Mouse (Mus musculus) embryonic facial prominence, embryonic 14.5 days (tissue): ENCODE results near the gene Lgsn. TPM values are rescaled to one million over a fixed set of nuclear protein-coding genes. Genes with fewer than 3 reads are reported as not detected.

Source experiments
- ATAC-seq: fragments of 200-750 bp; cut with Nextera tagmentation; 2 replicates; pipeline ENCODE4 v1.8.0; 2017; ENCODE audit warnings: low read depth, moderate number of reproducible peaks, moderate TSS enrichment
- DNase-seq: peaks from one replicate; pipeline ENCODE4 v3.0.0-alpha.2; 2015; ENCODE audit warnings: low spot score
- H3K27ac ChIP-seq: fragments of 300-500 bp; sonication (generic); replicated peaks from 2 replicates; pipeline ENCODE4 v1.5.1; 2014; ENCODE audit warnings: low read depth, mild to moderate bottlenecking, low read length, moderate library complexity
- H3K27me3 ChIP-seq: fragments of 300-500 bp; sonication (generic); replicated peaks from 2 replicates; pipeline ENCODE4 v1.6.1; 2014; ENCODE audit warnings: low read length; ENCODE audit not compliant: control insufficient read depth, insufficient read depth
- H3K36me3 ChIP-seq: fragments of 300-500 bp; sonication (generic); 2 replicates; pipeline ENCODE4 v1.6.1; 2014; ENCODE audit warnings: low read length, mixed read lengths; ENCODE audit not compliant: control insufficient read depth, insufficient read depth
- H3K4me1 ChIP-seq: fragments of 300-500 bp; sonication (generic); 2 replicates; pipeline ENCODE4 v1.6.1; 2014; ENCODE audit warnings: antibody characterized with exemption, low read length; ENCODE audit not compliant: control insufficient read depth, insufficient read depth
- H3K4me2 ChIP-seq: fragments of 300-500 bp; sonication (generic); 2 replicates; pipeline ENCODE4 v1.6.1; 2014; ENCODE audit warnings: low read depth, mild to moderate bottlenecking, low read length, moderate library complexity, mixed read lengths
- H3K4me3 ChIP-seq: fragments of 300-500 bp; sonication (generic); 2 replicates; pipeline ENCODE4 v1.5.1; 2014; ENCODE audit warnings: low read depth, mild to moderate bottlenecking, low read length
- H3K9ac ChIP-seq: fragments of 300-500 bp; sonication (generic); 2 replicates; pipeline ENCODE4 v1.6.1; 2014; ENCODE audit warnings: low read depth, mild to moderate bottlenecking, low read length, moderate library complexity, mixed read lengths
- H3K9me3 ChIP-seq: fragments of 300-500 bp; sonication (generic); 2 replicates; pipeline ENCODE4 v1.6.1; 2016; ENCODE audit warnings: low read length; ENCODE audit not compliant: control insufficient read depth
- WGBS: fragments of 180-500 bp; shearing (Covaris S2); extraction: QIAGEN DNeasy Blood & Tissue Kit; methylation state at CpG from one replicate; pipeline ENCODE4 v1.1.7; 2014; 5-methylcytosine and 5-hydroxymethylcytosine counted together
- polyA plus RNA-seq: library from polyadenylated mRNA; unstranded; fragments of >200 nt; fragmentation: Nextera tagmentation; extraction: Ambion mirVana; gene quantifications from 2 replicates; pipeline ENCODE4 v1.2.1, GENCODE M21; 2014

Lgsn gene
- polyA plus RNA-seq, 1 experiment from 2014 or later: not detected

DNA sequence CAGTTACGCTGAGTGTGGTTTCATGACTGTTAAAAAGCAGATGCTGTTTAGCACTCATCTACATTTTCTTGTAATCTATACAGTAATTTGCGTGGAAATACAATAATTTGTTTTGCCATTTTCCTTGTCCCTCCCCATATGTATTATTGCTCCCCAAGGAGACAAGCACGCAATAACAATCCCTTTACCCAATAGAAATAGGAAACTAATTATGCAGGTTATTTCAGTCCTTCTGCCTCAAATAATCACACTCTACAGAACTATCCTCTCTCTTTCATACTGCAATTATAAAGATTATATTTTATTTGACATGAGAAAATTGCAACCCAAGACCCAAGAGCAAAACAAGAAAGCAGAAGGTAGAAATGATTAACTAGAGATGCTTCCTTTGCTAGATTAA lies 20.8 kb downstream of the Lgsn start:
- H3K4me3 ChIP-seq: no peak overlapping the region
- H3K4me1 ChIP-seq: no peaks in the 10 kb centered on the region
- H3K4me2 ChIP-seq: no peak overlapping the region
- no peaks in the 10 kb centered on the region for H3K27me3 ChIP-seq
- ATAC-seq: no peak
- WGBS: 85% methylated on average over 3 of the region's 3 CpGs
- no peak overlapping the region for H3K27ac ChIP-seq
- H3K9ac ChIP-seq: no peak overlapping the region
- no peaks in the 10 kb centered on the region for H3K9me3 ChIP-seq
- no peak for DNase-seq
- no peaks in the 10 kb centered on the region for H3K36me3 ChIP-seq

- Histone ChIP-seq H3K4me3 (no peak overlapping the region), H3K36me3 (no peaks in the 10 kb centered on the region), H3K27ac (no peak overlapping the region), H3K9me3 (no peaks in the 10 kb centered on the region), H3K27me3 (no peaks in the 10 kb centered on the region), H3K4me1 (no peaks in the 10 kb centered on the region), H3K9ac (no peak overlapping the region), H3K4me2 (no peak overlapping the region)
- DNase-seq (no peak), ATAC-seq (no peak)
- 90% methylated on average over 10 of the region's 10 CpGs for WGBS
Observed at GRCm38 (mm10) chr1:31203771-31204170, 27.6 kb downstream of the Lgsn start.

DNA sequence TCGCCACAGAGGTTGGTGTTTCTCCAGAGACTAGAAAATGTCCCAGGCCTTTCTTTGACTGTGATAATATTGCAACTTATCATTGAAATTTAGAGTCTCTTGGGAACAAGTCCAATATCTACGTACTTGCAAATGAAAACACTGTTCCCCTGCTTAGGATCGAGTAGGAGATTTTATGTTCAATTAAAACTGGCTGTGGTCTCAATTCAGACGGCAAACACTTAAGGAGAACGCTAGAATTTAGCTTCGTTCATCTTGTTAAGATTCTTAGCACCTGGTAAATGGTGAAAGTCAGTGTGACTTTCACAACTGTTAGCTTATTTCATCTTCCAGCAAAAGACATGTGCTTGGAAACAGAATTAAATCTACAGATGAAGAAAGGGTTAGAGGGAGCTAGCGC lies 29.1 kb downstream of the Lgsn start:
- no peak for ATAC-seq
- Histone ChIP-seq H3K9ac (no peak overlapping the region), H3K4me2 (no peak overlapping the region), H3K9me3 (no peaks in the 10 kb centered on the region), H3K27me3 (no peaks in the 10 kb centered on the region), H3K4me1 (no peaks in the 10 kb centered on the region), H3K36me3 (no peaks in the 10 kb centered on the region), H3K27ac (no peak overlapping the region), H3K4me3 (no peak overlapping the region)
- DNase-seq: no peak
- 79% methylated on average over 7 of the region's 7 CpGs for WGBS

- no peak for DNase-seq
- H3K4me3 ChIP-seq: no peak overlapping the region
- whole genome bisulfite sequencing: 81% methylated on average over 3 of the region's 3 CpGs
- no peaks in the 10 kb centered on the region for H3K4me1 ChIP-seq
- H3K4me2 ChIP-seq: no peak overlapping the region
- H3K9me3 ChIP-seq: no peaks in the 10 kb centered on the region
- ATAC-seq: no peak
- H3K36me3 ChIP-seq: no peaks in the 10 kb centered on the region
- no peaks in the 10 kb centered on the region for H3K27me3 ChIP-seq
- no peak overlapping the region for H3K27ac ChIP-seq
- H3K9ac ChIP-seq: no peak overlapping the region
Observed at GRCm38 (mm10) chr1:31205770-31206169, 29.6 kb downstream of the Lgsn start.

- H3K27ac ChIP-seq: no peak overlapping the region
- H3K36me3 ChIP-seq: no peaks in the 10 kb centered on the region
- peak; percentile 83 for DNase-seq
- no peaks in the 10 kb centered on the region for H3K27me3 ChIP-seq
- no peaks in the 10 kb centered on the region for H3K4me1 ChIP-seq
- ATAC-seq: no peak
- no peak overlapping the region for H3K9ac ChIP-seq
- H3K4me3 ChIP-seq: no peak overlapping the region
- no peaks in the 10 kb centered on the region for H3K9me3 ChIP-seq
- H3K4me2 ChIP-seq: no peak overlapping the region
- WGBS: under 1% methylated on average over 5 of the region's 5 CpGs
Observed at GRCm38 (mm10) chr1:31210144-31210543, 33.9 kb downstream of the Lgsn start.

GRCm38 (mm10) chr1:31214831-31215230 lies 38.6 kb downstream of the Lgsn start:
- Histone ChIP-seq H3K4me2 (no peak overlapping the region), H3K27ac (no peak overlapping the region), H3K9ac (no peak overlapping the region), H3K9me3 (no peaks in the 10 kb centered on the region), H3K4me1 (no peaks in the 10 kb centered on the region), H3K27me3 (no peaks in the 10 kb centered on the region), H3K4me3 (no peak overlapping the region), H3K36me3 (no peaks in the 10 kb centered on the region)
- 61% methylated on average over 1 of the region's 1 CpGs for WGBS
- DNase-seq: no peak
- no peak for ATAC-seq

- 96% methylated on average over 4 of the region's 4 CpGs for WGBS
- H3K4me2 ChIP-seq: no peak overlapping the region
Observed at GRCm38 (mm10) chr1:31220599-31221250, 44.5 kb downstream of the Lgsn start.

GRCm38 (mm10) chr1:31222564-31222963 lies 46.4 kb downstream of the Lgsn start, which contains the start of the genes 4931428L18Rik and Pih1d3:
Gene 4931428L18Rik, minus strand, starts transcription at chr1:31222684.
Gene Pih1d3, plus strand, starts transcription at chr1:31222838.
- Histone ChIP-seq H3K9me3 (no peaks in the 10 kb centered on the region), H3K4me3 (no peak within 1 kb of the TSS), H3K27me3 (no peaks in the 10 kb centered on the region), H3K36me3 (no peaks in the 10 kb centered on the region), H3K27ac (no peak within 1 kb of the TSS), H3K9ac (no peak within 1 kb of the TSS), H3K4me2 (no peak within 1 kb of the TSS), H3K4me1 (no peaks in the 10 kb centered on the region)
- no peak for ATAC-seq
- WGBS: 84% methylated on average over 7 of the region's 7 CpGs
- no peak for DNase-seq

More at GRCm38 (mm10) chr1:31220599-31221250, 44.5 kb downstream of the Lgsn start:
- Histone ChIP-seq H3K4me3 (no peak overlapping the region), H3K9ac (no peak overlapping the region), H3K27ac (no peak overlapping the region), H3K36me3 (no peaks in the 10 kb centered on the region), H3K4me1 (no peaks in the 10 kb centered on the region), H3K9me3 (no peaks in the 10 kb centered on the region), H3K27me3 (no peaks in the 10 kb centered on the region)
- ATAC-seq (no peak), DNase-seq (no peak)

- Histone ChIP-seq H3K4me1 (no peaks in the 10 kb centered on the region), H3K4me2 (no peak overlapping the region), H3K27me3 (no peaks in the 10 kb centered on the region), H3K9ac (no peak overlapping the region), H3K27ac (no peak overlapping the region), H3K4me3 (no peak overlapping the region), H3K36me3 (no peaks in the 10 kb centered on the region), H3K9me3 (no peaks in the 10 kb centered on the region)
- ATAC-seq (peak; percentile 79), DNase-seq (peak; percentile 47)
Observed at GRCm38 (mm10) chr1:31233319-31234036, 57.3 kb downstream of the Lgsn start.
